Mouse (Mus musculus) embryonic facial prominence, embryonic 11.5 days (tissue): ENCODE measurements at regions not wholly inside any gene's neighbourhood (a gene's known extent, or its start where the extent isn't known, plus 50 kb on each side); places are given as distances from the start of the nearest gene placed in this dataset.

Experiments used
- ATAC-seq: fragments of 200-750 bp; cut with Nextera tagmentation; replicated peaks from 2 replicates; pipeline ENCODE4 v1.8.0; 2017; ENCODE audit warnings: low read depth; ENCODE audit not compliant: insufficient number of reproducible peaks, low FRiP score, low TSS enrichment
- DNase-seq: peaks from one replicate; pipeline ENCODE4 v3.0.0-alpha.2; 2015; ENCODE audit warnings: low spot score
- H3K27ac ChIP-seq: fragments of 300-500 bp; sonication (generic); replicated peaks from 2 replicates; pipeline ENCODE4 v1.5.1; 2014; ENCODE audit warnings: mild to moderate bottlenecking, low read depth, low read length, control low read depth
- H3K27me3 ChIP-seq: fragments of 300-500 bp; sonication (generic); 2 replicates; pipeline ENCODE4 v1.6.1; 2014; ENCODE audit warnings: mild to moderate bottlenecking, low read length, moderate library complexity, mixed read lengths; ENCODE audit not compliant: control insufficient read depth, insufficient read depth
- H3K36me3 ChIP-seq: fragments of 300-500 bp; sonication (generic); replicated peaks from 2 replicates; pipeline ENCODE4 v1.6.1; 2014; ENCODE audit warnings: low read depth, mild to moderate bottlenecking, low read length, moderate library complexity, mixed read lengths; ENCODE audit not compliant: control insufficient read depth, insufficient read depth
- H3K4me1 ChIP-seq: fragments of 300-500 bp; sonication (generic); 2 replicates; pipeline ENCODE4 v1.6.1; 2014; ENCODE audit warnings: low read length, mixed read lengths; ENCODE audit not compliant: control insufficient read depth, insufficient read depth
- H3K4me2 ChIP-seq: fragments of 300-500 bp; sonication (generic); 2 replicates; pipeline ENCODE4 v1.6.1; 2014; ENCODE audit warnings: low read depth, mild to moderate bottlenecking, control low read depth, low read length, moderate library complexity
- H3K4me3 ChIP-seq: fragments of 300-500 bp; sonication (generic); 2 replicates; pipeline ENCODE4 v1.5.1; 2014; ENCODE audit warnings: low read depth, low read length, control low read depth
- H3K9ac ChIP-seq: fragments of 300-500 bp; sonication (generic); replicated peaks from 2 replicates; pipeline ENCODE4 v1.6.1; 2014; ENCODE audit warnings: mild to moderate bottlenecking, control low read depth, low read length
- H3K9me3 ChIP-seq: fragments of 300-500 bp; sonication (generic); replicated peaks from 2 replicates; pipeline ENCODE4 v1.6.1; 2016; ENCODE audit warnings: mild to moderate bottlenecking, low read length, inconsistent platforms, mixed read lengths; ENCODE audit not compliant: control insufficient read depth
- WGBS: fragments of 180-500 bp; shearing (Covaris S2); extraction: QIAGEN DNeasy Blood & Tissue Kit; methylation state at CpG from one replicate; pipeline ENCODE4 v1.1.7; 2014; 5-methylcytosine and 5-hydroxymethylcytosine counted together

GRCm38 (mm10) chr13:60459002-60459401 is 142.7 kb upstream of the Dapk1 start:
- no peak for ATAC-seq
- Histone ChIP-seq H3K9ac (no peak overlapping the region), H3K9me3 (no peaks in the 10 kb centered on the region), H3K27me3 (no peaks in the 10 kb centered on the region), H3K4me3 (no peak overlapping the region), H3K36me3 (no peaks in the 10 kb centered on the region), H3K27ac (no peak overlapping the region), H3K4me1 (no peaks in the 10 kb centered on the region), H3K4me2 (no peak overlapping the region)
- whole genome bisulfite sequencing: 78% methylated on average over 5 of the region's 5 CpGs
- DNase-seq: no peak

- Histone ChIP-seq H3K9me3 (no peaks in the 10 kb centered on the region), H3K27me3 (no peaks in the 10 kb centered on the region), H3K4me1 (no peaks in the 10 kb centered on the region), H3K9ac (no peak overlapping the region), H3K27ac (no peak overlapping the region), H3K36me3 (no peaks in the 10 kb centered on the region), H3K4me3 (no peak overlapping the region), H3K4me2 (no peak overlapping the region)
- no peak for ATAC-seq
- 76% methylated on average over 5 of the region's 5 CpGs for WGBS
- no peak for DNase-seq
These were observed 135.0 kb upstream of the Dapk1 start for GRCm38 (mm10) chr13:60466553-60467313.

GRCm38 (mm10) chr13:60467821-60468579 is 133.7 kb upstream of the Dapk1 start:
- ATAC-seq: no peak
- WGBS: 20% methylated on average over 11 of the region's 11 CpGs

GRCm38 (mm10) chr13:60470426-60471398 is 131.0 kb upstream of the Dapk1 start:
- Histone ChIP-seq H3K4me1 (no peaks in the 10 kb centered on the region), H3K36me3 (no peaks in the 10 kb centered on the region), H3K27ac (no peak overlapping the region), H3K27me3 (no peaks in the 10 kb centered on the region), H3K4me3 (no peak overlapping the region), H3K4me2 (no peak overlapping the region), H3K9me3 (no peaks in the 10 kb centered on the region), H3K9ac (no peak overlapping the region)
- DNase-seq (no peak), ATAC-seq (no peak)
- WGBS: 75% methylated on average over 17 of the region's 17 CpGs

More at GRCm38 (mm10) chr13:60467821-60468579, 133.7 kb upstream of the Dapk1 start:
- Histone ChIP-seq H3K9ac (no peak overlapping the region), H3K4me2 (no peak overlapping the region), H3K27me3 (no peaks in the 10 kb centered on the region), H3K9me3 (no peaks in the 10 kb centered on the region), H3K4me1 (no peaks in the 10 kb centered on the region), H3K36me3 (no peaks in the 10 kb centered on the region), H3K27ac (no peak overlapping the region), H3K4me3 (no peak overlapping the region)
- DNase-seq: peak; percentile 77

- Histone ChIP-seq H3K4me3 (no peak overlapping the region), H3K4me2 (no peak overlapping the region), H3K36me3 (no peaks in the 10 kb centered on the region), H3K9ac (no peak overlapping the region), H3K9me3 (no peaks in the 10 kb centered on the region), H3K27ac (no peak overlapping the region), H3K27me3 (no peaks in the 10 kb centered on the region), H3K4me1 (no peaks in the 10 kb centered on the region)
- no peak for DNase-seq
- WGBS: 85% methylated on average over 5 of the region's 5 CpGs
- ATAC-seq: no peak
These were observed 130.1 kb upstream of the Dapk1 start for GRCm38 (mm10) chr13:60471602-60472001.

- WGBS: 93% methylated on average over 2 of the region's 2 CpGs
- no peak for DNase-seq
- no peak overlapping the region for H3K4me2 ChIP-seq
- H3K36me3 ChIP-seq: no peaks in the 10 kb centered on the region
- H3K4me1 ChIP-seq: peaks cover 4% of the 10 kb centered on the region; the same call in 1 of the 2 replicates
- no peak overlapping the region for H3K4me3 ChIP-seq
- H3K27ac ChIP-seq: no peak overlapping the region
- H3K9ac ChIP-seq: no peak overlapping the region
- no peaks in the 10 kb centered on the region for H3K27me3 ChIP-seq
- no peak for ATAC-seq
- no peaks in the 10 kb centered on the region for H3K9me3 ChIP-seq
These were observed 125.4 kb upstream of the Dapk1 start for GRCm38 (mm10) chr13:60476366-60476765.

- no peak overlapping the region for H3K27ac ChIP-seq
- H3K36me3 ChIP-seq: no peaks in the 10 kb centered on the region
- H3K4me3 ChIP-seq: no peak overlapping the region
- ATAC-seq: no peak
- H3K9ac ChIP-seq: no peak overlapping the region
- H3K9me3 ChIP-seq: no peaks in the 10 kb centered on the region
- H3K4me1 ChIP-seq: peaks cover 4% of the 10 kb centered on the region; the same call in 1 of the 2 replicates
- DNase-seq: no peak
- H3K4me2 ChIP-seq: no peak overlapping the region
- WGBS: 76% methylated on average over 6 of the region's 6 CpGs
- H3K27me3 ChIP-seq: no peaks in the 10 kb centered on the region
These were observed 123.4 kb upstream of the Dapk1 start for GRCm38 (mm10) chr13:60478301-60478700.
